Comparison of ENCODE assay signal across 20 mouse cellular contexts in the genomic region with DNA sequence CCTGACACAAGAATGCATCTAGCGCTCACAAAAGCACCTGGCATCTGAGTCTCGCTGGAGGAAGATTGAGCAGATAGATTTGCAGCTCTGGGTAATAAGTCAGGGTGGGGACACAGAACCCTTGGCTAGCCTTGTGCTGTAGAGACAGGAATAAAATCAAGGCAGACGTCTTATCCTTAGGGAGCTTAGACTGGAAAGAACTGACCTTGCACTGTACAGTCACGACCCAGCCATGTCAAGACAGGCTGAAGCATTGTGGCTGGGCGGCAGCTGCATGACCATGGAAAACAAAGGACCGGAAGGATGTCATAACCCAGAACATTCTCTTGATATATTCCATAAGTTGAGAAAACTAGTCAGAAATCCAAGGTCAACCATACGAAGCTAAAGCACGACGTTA. TPM values are rescaled to one million over a fixed set of nuclear protein-coding genes. Genes with fewer than 3 reads are reported as not detected.
"Had no signal": no experiment of that assay in that cellular context is flagged by ENCODE, and none has a peak within 500 bp of the region (broad histone marks: within the 10 kb centered on the region; RNA-seq: fewer than 3 reads in every experiment).

No protein-coding gene starts in this region.

- H3K4me1 ChIP-seq: limb, embryonic 12.5 days; liver, embryonic 13.5 days; megakaryocyte, embryonic 14.5 days had no signal

- H3K4me2 ChIP-seq: limb, embryonic 12.5 days; liver, embryonic 13.5 days; midbrain, embryonic 11.5 days; midbrain, embryonic 15.5 days; neural tube, embryonic 12.5 days had no signal

- H3K36me3 ChIP-seq: limb, embryonic 12.5 days; liver, embryonic 13.5 days; midbrain, embryonic 15.5 days; neural tube, embryonic 12.5 days had no signal

- DNase-seq: liver; liver, embryonic 13.5 days; liver, postnatal 0 days; lung, postnatal 14 days; retina, postnatal 1 day; right cerebral cortex, postnatal 4 days; spleen, adult 18-20 months; thymus, adult 18-20 months; thymus, postnatal 25 days had no signal

- H3K27me3 ChIP-seq: limb, embryonic 12.5 days; neural tube, embryonic 12.5 days had no signal

- H3K4me3 ChIP-seq: left cerebral cortex, adult 2 months; limb, embryonic 12.5 days; liver, embryonic 13.5 days; megakaryocyte, embryonic 14.5 days; midbrain, embryonic 15.5 days; neural tube, embryonic 12.5 days had no signal

- H3K9me3 ChIP-seq: limb, embryonic 12.5 days; liver, embryonic 13.5 days; midbrain, embryonic 15.5 days; neural tube, embryonic 12.5 days had no signal

- H3K27ac ChIP-seq: left cerebral cortex, adult 2 months; limb, embryonic 12.5 days; liver, embryonic 13.5 days; macrophage; midbrain, embryonic 15.5 days; neural tube, embryonic 12.5 days had no signal

- H3K9ac ChIP-seq: limb, embryonic 12.5 days; liver, embryonic 13.5 days; liver, postnatal 0 days; midbrain, embryonic 15.5 days; neural tube, embryonic 12.5 days had no signal

- ATAC-seq: inflammation-experienced regulatory T-cells, adult 6 months; intestine, postnatal 0 days; liver, postnatal 0 days; midbrain, embryonic 15.5 days had no signal

RNA-seq across cellular contexts. Expression of gene Tril, which starts 11.8 kb away (rescaled TPM):
- total RNA-seq: monocyte, adult 5-6 weeks; neutrophil, adult 5-6 weeks had no signal
- polyA plus RNA-seq: inflammation-experienced regulatory T-cells, adult 6 months; macrophage had no signal
